Mouse (Mus musculus) yolk sac, embryonic 10.5 days (tissue): Measurements from ENCODE around the gene Pus10.
"Not testable (repeated sequence)": the region's sequence is repeated elsewhere in the genome, so short reads cannot be mapped to it uniquely, and the experiment has no call there.

ENCODE experiments used
- DNase-seq: peaks from one replicate; pipeline ENCODE4 v3.0.0-alpha.2; 2017; ENCODE audit warnings: low spot score

Pus10 gene

GRCm38 (mm10) chr11:23762635-23763034, 97.2 kb downstream of the Pus10 start:
- no peak for DNase-seq

DNA sequence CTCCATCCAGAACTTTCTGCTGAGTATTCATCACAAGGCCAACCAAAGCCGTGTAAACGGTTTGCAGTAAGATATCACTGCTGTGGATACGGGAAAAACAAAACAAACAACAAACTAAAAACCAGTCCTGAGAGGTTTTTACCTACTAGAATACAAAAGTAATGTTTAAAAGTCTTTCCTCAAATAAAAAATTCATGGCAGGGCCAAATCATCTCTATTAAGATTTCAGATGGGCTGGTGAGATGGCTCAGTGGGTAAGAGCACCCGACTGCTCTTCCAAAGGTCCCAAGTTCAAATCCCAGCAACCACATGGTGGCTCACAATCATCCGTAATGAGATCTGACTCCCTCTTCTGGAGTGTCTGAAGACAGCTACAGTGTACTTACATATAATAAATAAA, 101.9 kb downstream of the Pus10 start:
- DNase-seq, result not testable (repeated sequence)

- DNase-seq, result no peak
Observed at GRCm38 (mm10) chr11:23767928-23768327, 102.5 kb downstream of the Pus10 start.

GRCm38 (mm10) chr11:23769033-23769432, 103.6 kb downstream of the Pus10 start:
- DNase-seq, result no peak

DNA sequence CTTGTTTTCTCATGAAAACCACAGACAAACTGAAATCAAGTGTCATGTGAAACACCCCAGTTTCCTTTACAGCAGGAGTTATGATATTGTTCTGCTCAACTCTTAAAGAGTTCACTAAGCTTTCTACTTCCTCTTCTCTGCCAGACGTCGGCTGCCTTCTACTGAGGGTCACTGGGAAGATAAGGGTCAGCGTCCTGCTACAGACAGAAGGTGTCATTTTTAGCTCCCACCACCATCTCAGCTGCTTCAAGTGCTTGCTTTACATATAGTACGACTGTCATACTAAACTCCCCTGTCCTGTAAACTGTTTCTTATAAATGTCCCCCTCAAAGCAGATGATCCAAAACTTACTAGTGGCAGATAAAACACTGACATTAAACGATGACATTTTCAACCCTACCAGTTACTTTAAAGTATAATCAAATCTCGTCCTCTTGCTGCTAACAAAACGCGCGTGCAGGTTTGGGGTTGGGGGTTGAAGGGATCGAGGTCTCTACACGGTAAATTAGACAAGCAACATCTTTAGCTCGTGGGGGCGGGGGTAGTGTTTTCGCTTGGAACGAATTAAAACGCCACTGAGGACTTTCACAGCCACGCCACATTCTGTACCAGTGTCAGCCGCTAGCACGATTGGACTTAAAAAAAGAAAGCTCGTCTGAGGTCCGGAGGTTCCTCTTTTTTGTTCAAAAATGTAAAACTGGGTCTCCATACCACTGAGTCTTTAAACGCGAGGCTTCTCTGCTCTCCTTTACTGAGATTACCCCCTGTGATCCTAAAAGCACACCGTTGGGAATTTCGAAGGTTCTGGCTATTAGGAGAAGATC, 104.4 kb downstream of the Pus10 start:
- peak; percentile 11 for DNase-seq

GRCm38 (mm10) chr11:23770510-23770759, 105.0 kb downstream of the Pus10 start:
- DNase-seq, result no peak

DNA sequence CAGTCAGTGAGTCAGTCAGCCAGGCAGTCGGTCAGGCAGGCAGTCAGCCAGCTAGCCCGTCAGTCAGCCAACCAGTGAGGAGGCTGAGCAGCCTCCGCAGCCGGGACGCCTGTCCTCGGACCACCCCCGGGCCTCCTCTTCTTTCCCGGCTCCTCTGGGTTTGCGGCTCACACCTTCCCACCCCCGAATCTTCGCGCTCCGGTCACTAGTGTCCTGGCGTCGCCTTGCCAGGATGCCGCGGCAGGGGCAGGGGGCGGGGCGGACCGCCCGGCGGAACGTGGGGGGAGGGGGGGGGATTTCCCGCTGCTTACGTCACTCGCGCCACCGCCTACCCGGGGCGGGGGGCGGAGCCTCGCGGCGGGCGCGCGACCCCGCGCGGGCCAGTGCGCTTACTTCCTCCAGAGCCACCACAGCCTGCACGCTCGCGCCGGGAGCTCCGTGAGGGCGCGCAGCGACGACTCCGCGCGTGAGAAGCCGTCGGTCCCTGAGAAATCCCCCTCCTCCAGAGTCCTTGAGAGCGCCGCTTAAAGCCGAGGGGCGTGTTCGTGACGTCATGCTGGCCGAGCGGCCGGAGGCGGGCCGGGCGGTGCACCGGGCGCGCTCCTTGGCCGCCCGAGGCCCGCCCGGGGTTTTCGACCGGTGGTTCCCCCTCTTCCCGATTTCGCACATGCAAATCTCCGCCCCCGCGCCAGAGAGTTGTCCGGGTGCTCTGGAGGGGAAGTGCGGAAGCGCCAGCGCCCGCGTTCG, 105.5 kb downstream of the Pus10 start, which contains the start of gene Rel:
Gene Rel, minus strand, starts transcription at position 211 of the 747 bp plus-strand sequence.
- DNase-seq, result peak; percentile 92

DNA sequence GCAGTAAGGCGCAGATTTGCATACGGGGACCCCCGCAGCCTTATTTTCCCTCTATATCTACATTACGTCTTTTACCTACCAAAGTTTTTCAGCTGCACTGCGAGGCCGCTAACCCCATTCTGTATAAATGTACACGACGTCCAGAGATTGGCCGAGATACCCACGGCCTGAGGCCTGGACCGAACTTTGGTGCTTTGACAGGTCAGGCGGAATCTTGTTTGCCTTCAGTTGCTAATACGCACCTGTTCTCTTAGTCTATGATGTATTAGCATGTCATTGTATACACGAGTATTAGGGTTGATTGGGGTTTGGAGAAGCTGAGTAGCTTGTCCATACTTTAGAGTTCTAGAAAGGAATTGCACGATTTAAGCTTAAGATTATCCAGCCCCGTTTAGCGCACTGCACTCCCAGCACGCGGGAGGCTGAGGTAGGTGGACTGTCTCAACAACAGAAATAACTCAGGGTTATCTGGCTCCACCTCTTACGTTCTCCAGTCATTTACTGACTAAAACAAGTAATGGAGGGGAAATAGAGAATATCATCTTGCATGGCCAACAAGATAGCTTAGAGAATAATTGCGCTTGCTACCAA, 106.1 kb downstream of the Pus10 start:
- peak; percentile 4 for DNase-seq

DNA sequence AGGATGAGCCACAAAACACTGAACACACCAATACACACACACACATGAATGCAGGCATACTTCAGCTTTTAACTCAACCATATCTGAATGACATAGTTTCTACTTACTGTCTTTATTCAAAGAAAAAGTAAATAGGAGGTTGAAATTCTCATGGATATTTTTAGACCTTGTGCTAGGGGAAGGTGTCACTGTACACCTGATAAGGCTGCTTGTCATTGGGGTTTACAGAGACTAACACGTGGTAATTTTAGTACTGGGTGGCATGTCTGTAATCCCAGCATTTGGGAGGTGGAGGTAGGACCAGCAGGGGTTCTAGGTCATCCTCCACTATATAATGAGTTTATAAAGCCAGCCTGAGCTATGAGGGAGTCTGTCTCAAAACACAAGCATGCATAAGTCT, 107.0 kb downstream of the Pus10 start:
- no peak for DNase-seq

GRCm38 (mm10) chr11:23778787-23779201, 113.3 kb downstream of the Pus10 start:
- DNase-seq, result no peak

- no peak for DNase-seq
Observed at GRCm38 (mm10) chr11:23782038-23782437, 116.6 kb downstream of the Pus10 start.
